Mouse (Mus musculus): ENCODE measurements around the gene Vsx2.
"Not testable (repeated sequence)": the region's sequence is repeated elsewhere in the genome, so short reads cannot be mapped to it uniquely, and the experiment has no call there.

- 0 out of 2 replicates have a peak, but pooled peaks have one; percentile 34 for TF ChIP-seq CTCF (conservative IDR thresholded peaks at IDR 0.05; ENCODE audit: insufficient read depth, insufficient read length, low read depth, low read length)
- TF ChIP-seq POLR2A (IDR thresholded peaks at IDR 0.05; ENCODE audit: low read depth, low read length) = not testable (repeated sequence)
Measured at GRCm38 (mm10) chr12:84539537-84539936, 30.0 kb upstream of the Vsx2 start.

All from kidney, adult 2 months (tissue).